Mouse (Mus musculus) small intestine, adult 2 months (tissue): ENCODE results near the gene Fancc.

Experiments used
- CTCF ChIP-seq: fragments of 200-500 bp; IDR thresholded peaks from 2 replicates; pipeline ENCODE4 v1.5.1; 2012; ENCODE audit warnings: low read depth, mild to moderate bottlenecking, control low read depth, inconsistent platforms, low read length, moderate library complexity, mixed read lengths; ENCODE audit not compliant: insufficient replicate concordance, insufficient read length; ENCODE audit errors: extremely low read depth
- POLR2A ChIP-seq: fragments of 200-500 bp; IDR thresholded peaks from 2 replicates; pipeline ENCODE4 v1.6.1; 2012; ENCODE audit warnings: low read depth, mild to moderate bottlenecking, control low read depth, inconsistent platforms, low read length, moderate library complexity

- TF ChIP-seq CTCF (no peak), POLR2A (no peak)
Measured at GRCm38 (mm10) chr13:63297003-63297402, 200.1 kb downstream of the Fancc start.
